Mouse (Mus musculus): Measurements from ENCODE around the gene Anks1b.

Gene Anks1b

GRCm38 (mm10) chr10:90666746-90667145 lies 793.4 kb downstream of the Anks1b start:
- ATAC-seq (ENCODE audit: low TSS enrichment): peak; percentile 25

DNA sequence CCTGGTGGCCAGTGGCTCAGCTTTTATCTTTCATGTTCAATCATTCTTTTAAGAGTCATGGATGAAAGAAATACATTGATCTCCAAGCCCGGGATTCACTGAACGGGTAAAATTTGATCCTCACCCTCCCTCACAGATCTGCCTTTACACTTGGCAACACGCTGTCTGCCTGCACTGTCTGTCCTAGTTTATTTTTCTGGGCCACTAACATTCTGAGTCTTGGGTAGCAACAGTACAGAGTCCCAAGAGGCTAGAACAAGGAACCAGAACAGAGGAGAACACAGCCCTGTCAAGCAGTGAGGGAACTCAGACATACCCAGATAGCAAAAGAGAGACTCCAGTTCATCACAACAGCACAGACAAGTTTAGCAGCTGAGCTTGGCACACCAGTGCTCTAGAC lies 797.0 kb downstream of the Anks1b start:
- ATAC-seq (ENCODE audit: low TSS enrichment): peak; percentile 54

DNA sequence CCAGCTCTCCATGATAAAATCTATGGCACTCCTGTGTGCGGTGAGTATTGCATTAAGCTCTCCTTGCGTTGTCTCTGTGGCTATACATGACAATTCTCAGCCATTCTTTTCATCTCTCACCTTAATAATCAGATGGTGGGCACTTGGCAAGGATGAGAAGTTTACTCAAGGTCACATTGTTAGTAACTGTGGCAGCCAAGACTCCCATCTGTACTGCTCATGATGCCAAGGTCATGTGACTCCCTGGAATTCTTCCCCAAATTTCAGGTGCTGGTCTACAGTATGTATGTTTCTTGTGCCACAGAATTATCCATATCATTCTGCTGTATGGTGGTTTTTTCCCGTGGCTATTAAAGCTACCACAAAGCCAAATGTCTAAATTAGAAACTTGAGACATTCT lies 798.8 kb downstream of the Anks1b start:
- no peak for ATAC-seq (ENCODE audit: low TSS enrichment)

DNA sequence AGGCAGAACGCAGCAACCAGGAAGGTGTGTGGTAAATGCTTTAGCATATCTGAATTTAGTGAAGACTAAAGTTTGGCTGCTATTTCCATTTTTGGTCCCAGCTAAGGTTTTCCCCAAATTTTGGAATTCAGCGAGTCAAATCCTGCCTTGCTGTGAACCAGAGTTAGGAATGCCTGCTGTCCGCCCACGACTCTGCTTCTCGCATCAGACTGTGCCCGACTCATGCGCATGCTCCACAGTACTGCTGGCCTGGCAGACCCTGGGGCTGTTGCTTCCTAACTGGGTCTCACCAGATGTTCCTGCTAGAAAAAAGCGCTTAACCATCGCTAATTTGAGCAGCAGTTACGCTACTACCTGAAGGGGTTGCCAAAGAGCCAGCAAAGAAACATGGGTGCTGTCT lies 801.1 kb downstream of the Anks1b start:
- peak; percentile 62 for ATAC-seq (ENCODE audit: low TSS enrichment)

DNA sequence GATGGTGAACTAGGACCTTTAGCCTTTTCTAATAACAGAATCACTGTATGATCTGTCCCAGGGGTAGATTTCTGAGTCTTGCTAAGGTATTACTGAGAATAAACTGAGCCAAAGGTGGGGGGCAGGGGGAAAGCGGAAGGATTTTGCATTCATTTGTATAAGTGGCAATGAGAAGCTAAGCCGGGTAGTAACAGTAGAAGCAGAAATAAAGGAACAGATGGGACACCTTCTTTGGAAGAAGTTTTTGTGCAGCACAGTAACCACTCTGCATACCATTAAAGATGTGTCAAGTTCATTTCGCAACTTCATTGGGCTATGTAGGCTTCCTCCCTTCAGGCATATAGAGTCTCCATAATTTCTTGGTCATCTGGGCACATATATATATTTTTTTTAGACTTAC lies 804.1 kb downstream of the Anks1b start:
- ATAC-seq (ENCODE audit: low TSS enrichment): peak; percentile 39

DNA sequence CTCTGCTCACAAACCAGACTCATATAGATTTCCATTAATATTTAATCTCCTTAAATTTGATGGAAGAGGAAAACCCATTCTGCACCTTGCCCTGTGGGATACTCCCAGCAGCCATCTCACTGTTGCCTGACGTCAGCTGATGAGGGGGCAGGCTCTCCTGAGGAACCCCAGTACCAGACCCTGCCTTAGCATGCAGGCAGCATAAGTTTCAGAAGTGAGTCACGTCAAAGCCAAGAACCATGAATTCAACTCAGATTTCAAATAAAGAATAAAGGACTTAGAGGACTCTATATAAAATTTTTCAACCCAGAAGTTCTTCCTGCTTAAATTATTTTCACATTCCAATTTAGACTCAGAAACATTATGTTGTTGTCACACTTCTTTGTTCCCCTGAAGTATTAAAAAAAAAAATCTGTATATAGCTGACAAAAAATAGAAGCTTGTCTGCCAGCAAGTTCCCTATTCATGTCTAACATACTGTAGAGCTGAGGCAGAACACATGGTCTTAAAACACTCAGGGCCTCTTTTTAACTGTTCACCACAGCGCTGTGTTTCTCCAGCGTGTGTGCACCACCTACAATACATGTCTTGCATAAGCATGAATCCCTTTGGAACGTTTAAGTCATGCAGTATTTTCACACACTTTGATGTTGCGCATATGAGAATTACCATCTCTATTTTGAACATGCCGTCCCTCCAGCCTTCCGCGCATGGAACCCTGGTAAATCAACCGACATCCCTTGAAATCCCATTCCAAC lies 806.6 kb downstream of the Anks1b start:
- peak; percentile 81 for ATAC-seq (ENCODE audit: low TSS enrichment)

GRCm38 (mm10) chr10:90683813-90684212 lies 810.5 kb downstream of the Anks1b start:
- no peak for ATAC-seq (ENCODE audit: low TSS enrichment)

DNA sequence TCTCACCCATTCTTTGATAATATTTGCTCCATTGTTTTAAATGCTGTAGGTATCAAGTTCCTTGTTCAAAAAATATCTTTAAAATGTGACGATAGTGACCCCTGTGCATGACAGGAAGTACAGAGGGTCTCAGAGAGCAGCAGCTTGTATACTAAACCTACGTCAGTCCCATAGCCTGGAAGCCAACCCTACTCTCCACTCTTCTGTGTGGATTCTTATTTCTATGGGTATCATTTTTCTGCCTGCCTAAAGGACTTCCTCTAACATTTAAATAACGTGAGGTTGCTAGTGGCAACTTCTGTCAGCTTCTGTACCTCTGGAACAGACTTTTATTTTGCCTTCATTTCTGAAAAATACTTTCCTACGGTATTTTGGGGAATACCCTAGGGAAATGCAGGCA lies 812.1 kb downstream of the Anks1b start:
- ATAC-seq (ENCODE audit: low TSS enrichment): no peak

DNA sequence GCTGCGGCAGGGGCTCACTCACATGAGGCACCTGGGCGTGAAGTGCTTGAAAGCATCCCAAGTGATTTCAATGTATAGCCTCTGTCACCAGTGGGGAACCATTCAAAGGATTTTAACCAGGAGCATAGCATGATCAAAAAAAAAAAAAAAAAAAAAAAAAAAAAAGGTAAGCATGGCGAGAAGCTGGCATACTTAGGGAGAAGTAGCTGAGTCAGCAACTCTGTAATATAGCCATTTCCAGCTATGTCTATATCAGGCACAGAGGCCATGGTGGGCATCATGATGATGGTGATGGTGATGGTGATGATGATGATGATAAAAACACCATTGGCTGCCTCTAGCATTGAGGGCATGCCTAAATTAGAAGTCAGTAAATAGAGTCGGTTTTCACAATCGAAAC lies 814.8 kb downstream of the Anks1b start:
- ATAC-seq (ENCODE audit: low TSS enrichment): no peak

DNA sequence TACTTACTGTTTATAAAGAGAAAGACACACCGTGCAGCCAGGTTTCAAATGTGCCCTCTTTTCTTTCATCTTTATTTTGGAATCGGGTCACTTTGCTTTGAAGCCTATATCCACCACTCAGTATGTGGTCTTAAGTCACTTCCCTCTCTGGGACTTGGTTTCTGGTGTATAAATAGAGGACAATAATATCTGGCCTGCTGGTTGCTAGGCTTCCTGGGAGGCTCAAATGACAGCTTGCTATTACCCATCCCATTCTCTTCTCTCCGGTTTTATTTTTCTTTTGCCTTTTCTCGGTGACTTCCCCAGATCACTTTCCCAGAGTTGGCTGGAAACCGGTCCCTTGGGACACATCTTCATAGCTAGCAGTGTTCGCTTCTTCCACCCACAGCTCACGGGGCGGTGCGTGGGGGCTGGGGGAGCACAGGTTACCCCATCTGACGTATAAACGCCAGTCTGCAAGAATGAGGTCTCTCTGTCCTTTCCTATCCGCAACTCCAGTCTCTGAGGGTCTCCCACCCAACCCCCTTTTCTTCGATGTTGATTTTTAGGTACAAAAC lies 815.5 kb downstream of the Anks1b start:
- ATAC-seq (ENCODE audit: low TSS enrichment): peak; percentile 43; the same call in 1 of the 2 replicates

GRCm38 (mm10) chr10:90689854-90690513 lies 816.7 kb downstream of the Anks1b start:
- peak; percentile 48 for ATAC-seq (ENCODE audit: low TSS enrichment)

- peak; percentile 81 for ATAC-seq (ENCODE audit: low TSS enrichment)
Measured at GRCm38 (mm10) chr10:90696687-90697086, 823.4 kb downstream of the Anks1b start.

DNA sequence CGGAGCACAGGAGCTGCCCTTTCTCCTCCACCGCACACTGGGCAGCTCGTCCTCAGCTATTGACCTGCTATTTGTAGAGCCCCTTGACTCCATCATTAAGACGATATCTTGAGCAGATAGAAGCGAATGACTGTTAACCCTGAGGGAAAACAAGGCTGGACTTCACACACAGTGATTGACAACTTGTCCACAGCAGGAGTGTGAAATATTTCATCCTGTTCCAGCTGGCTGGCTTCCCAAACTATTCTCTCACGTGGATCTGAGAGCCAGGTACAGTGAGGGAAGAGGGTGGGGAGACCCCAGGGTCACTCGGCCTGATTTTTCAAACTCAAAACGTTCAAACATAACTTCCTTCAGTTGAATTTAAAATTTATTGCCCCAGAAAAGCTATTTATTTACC lies 824.1 kb downstream of the Anks1b start:
- ATAC-seq (ENCODE audit: low TSS enrichment): no peak

DNA sequence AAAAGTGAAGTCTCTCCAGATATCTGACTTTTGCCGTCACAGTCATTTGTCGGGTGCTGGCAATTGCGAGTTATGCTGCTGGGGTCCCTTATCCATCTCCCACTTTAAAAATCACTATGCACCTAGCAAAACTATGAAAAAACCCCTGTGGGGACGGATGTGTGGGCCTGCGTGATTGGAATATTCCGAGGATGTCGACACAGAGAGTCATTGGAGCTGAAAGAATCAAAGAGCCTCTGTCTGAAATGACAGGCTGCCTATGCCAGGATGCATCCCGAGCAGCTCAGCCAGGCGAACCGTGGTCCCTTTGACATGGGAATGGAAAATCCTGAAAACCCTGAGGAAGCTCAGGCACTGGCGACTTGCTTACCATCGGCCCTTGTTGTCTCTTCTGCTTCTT lies 825.9 kb downstream of the Anks1b start:
- ATAC-seq (ENCODE audit: low TSS enrichment): peak; percentile 39; the same call in 1 of the 2 replicates

DNA sequence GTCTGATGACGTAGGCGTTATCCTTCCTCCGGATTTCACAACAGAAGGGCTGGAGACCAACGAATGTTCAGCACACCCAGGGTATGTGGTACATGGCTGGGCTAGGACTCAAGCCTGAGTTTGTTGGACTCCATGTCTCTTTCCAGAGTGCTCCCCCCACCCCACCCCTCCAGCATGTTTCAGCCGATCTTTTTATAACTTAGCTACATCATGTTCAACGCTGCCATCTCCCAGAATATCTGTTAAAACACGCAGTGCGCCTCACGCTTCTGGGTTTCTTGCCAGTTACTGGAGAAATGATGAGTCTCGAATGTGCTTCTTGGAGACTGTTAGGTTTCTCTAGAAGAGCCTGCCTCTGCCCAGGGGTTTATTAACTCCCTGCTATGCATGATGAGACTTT lies 831.3 kb downstream of the Anks1b start:
- peak; percentile 84 for ATAC-seq (ENCODE audit: low TSS enrichment)

DNA sequence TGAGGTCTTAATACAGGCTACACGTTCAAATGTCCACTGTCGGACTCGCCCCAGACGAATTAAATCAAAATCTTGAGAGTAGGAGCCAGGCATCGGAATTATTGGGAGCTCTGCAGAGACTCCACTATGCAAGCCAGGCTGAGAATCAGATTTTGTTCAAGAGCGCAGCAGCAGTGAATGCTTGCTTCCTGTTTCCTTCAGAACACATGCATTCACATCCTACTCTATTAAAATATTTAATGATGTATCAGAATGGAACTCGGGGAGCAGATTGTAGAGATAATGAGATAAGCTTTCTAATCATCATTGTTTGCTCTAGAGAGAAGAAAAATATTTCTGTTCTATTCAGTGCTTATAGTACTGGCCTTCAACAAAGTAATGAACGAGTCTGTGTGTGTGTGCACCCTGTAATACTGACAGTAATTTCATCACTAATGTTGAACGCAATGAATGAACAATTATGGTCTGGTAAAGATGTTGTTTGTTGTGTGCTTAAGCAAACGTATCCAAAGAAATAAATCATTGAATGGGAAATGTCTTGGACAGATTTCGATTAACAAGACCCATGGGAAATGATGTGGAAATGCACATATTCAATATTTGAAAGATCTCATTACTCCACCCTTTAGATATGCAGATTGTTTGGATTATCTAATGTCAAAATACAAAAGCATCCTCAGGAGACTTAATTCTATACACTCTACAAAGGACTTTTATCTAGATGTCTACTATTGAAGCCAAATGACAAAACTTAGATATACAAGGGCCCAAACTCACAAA lies 835.7 kb downstream of the Anks1b start:
- no peak for ATAC-seq (ENCODE audit: low TSS enrichment)

GRCm38 (mm10) chr10:90709602-90709931 lies 836.3 kb downstream of the Anks1b start:
- ATAC-seq (ENCODE audit: low TSS enrichment): no peak

- ATAC-seq (ENCODE audit: low TSS enrichment): peak; percentile 47
Measured at GRCm38 (mm10) chr10:90717961-90718360, 844.7 kb downstream of the Anks1b start.

GRCm38 (mm10) chr10:90718684-90719083 lies 845.4 kb downstream of the Anks1b start:
- ATAC-seq (ENCODE audit: low TSS enrichment): no peak

- no peak for ATAC-seq (ENCODE audit: low TSS enrichment)
Measured at GRCm38 (mm10) chr10:90719996-90720395, 846.7 kb downstream of the Anks1b start.

- peak; percentile 60 for ATAC-seq (ENCODE audit: low TSS enrichment)
Measured at GRCm38 (mm10) chr10:90723071-90723494, 849.8 kb downstream of the Anks1b start.

- peak; percentile 59 for ATAC-seq (ENCODE audit: low TSS enrichment)
Measured at GRCm38 (mm10) chr10:90723941-90724341, 850.6 kb downstream of the Anks1b start.
